Mouse (Mus musculus) gastrocnemius, adult 8-10 months (tissue): Measurements from ENCODE around the gene Elp5. TPM values are rescaled to one million over a fixed set of nuclear protein-coding genes. Genes with fewer than 3 reads are reported as not detected.

Source experiments
- DNase-seq, 2 experiments: peaks; one replicate each; pipeline ENCODE4 v3.0.0; 2022; ENCODE audit warnings: low spot score in 2 of 2
- total RNA-seq, 4 experiments: library from RNA; stranded (reverse); gene quantifications; 2 replicates each; pipeline ENCODE4 v1.2.4; 2022

Gene Elp5
- total RNA-seq, 4 experiments from 2014 or later: 38.8 to 40.8 (median 39.4) TPM

- DNase-seq: no peak
These were observed 10.1 kb upstream of the Elp5 start for GRCm38 (mm10) chr11:69992396-69992795.

GRCm38 (mm10) chr11:69991711-69992110 is 9.4 kb upstream of the Elp5 start:
- DNase-seq: no peak

GRCm38 (mm10) chr11:69990850-69991691 is 8.8 kb upstream of the Elp5 start, which contains the start of gene Gabarap:
Gene Gabarap, plus strand, starts transcription at chr11:69991143.
- DNase-seq: peak; percentile 93 to 95

GRCm38 (mm10) chr11:69989949-69990348 is 7.6 kb upstream of the Elp5 start:
- DNase-seq: no peak

GRCm38 (mm10) chr11:69984431-69984830 is 2.1 kb upstream of the Elp5 start:
- DNase-seq: no peak

- DNase-seq: peak; percentile 66 to 75
These were observed 1.1 kb upstream of the Elp5 start for GRCm38 (mm10) chr11:69983377-69983776.

- peak; percentile 52 to 65 for DNase-seq
These were observed 560 bp upstream of the Elp5 start for GRCm38 (mm10) chr11:69982877-69983276.

GRCm38 (mm10) chr11:69981141-69981762 is 1.1 kb downstream of the Elp5 start, which contains the start of gene Ctdnep1:
Gene Ctdnep1, plus strand, starts transcription at chr11:69981156.
- no peak for DNase-seq

- DNase-seq: peak; percentile 96 to 98
These were observed 1.8 kb downstream of the Elp5 start for GRCm38 (mm10) chr11:69980196-69981140.

- DNase-seq: no peak
These were observed 2.5 kb downstream of the Elp5 start for GRCm38 (mm10) chr11:69979827-69980195.

GRCm38 (mm10) chr11:69976271-69976670 is 6.0 kb downstream of the Elp5 start:
- DNase-seq: no peak

- no peak for DNase-seq
These were observed 7.4 kb downstream of the Elp5 start for GRCm38 (mm10) chr11:69974907-69975306.

GRCm38 (mm10) chr11:69970775-69971174 is 11.5 kb downstream of the Elp5 start:
- DNase-seq: no peak

GRCm38 (mm10) chr11:69970222-69970621 is 12.1 kb downstream of the Elp5 start:
- DNase-seq: no peak

- DNase-seq: no peak
These were observed 13.5 kb downstream of the Elp5 start for GRCm38 (mm10) chr11:69968793-69969192.

- no peak for DNase-seq
These were observed 15.3 kb downstream of the Elp5 start for GRCm38 (mm10) chr11:69966860-69967517.

- DNase-seq: no peak
These were observed 16.1 kb downstream of the Elp5 start for GRCm38 (mm10) chr11:69966006-69966859.

GRCm38 (mm10) chr11:69965271-69966005 is 16.9 kb downstream of the Elp5 start:
- no peak for DNase-seq

- DNase-seq: no peak
These were observed 17.6 kb downstream of the Elp5 start, which contains the start of gene Cldn7 for GRCm38 (mm10) chr11:69964650-69965270. Gene Cldn7, plus strand, starts transcription at chr11:69964779.
